Mouse (Mus musculus) CD4-positive, CD25-positive, alpha-beta regulatory T cell, adult 4 months (primary cell): ENCODE data around the gene Vash2. TPM values are rescaled to one million over a fixed set of nuclear protein-coding genes. Genes with fewer than 3 reads are reported as not detected.
"Not testable (repeated sequence)": the region's sequence is repeated elsewhere in the genome, so short reads cannot be mapped to it uniquely, and the experiment has no call there.

Experiments
- ATAC-seq: one replicate; pipeline ENCODE4 v1.8.0; 2017
- polyA plus RNA-seq, 2 experiments: library from polyadenylated mRNA; unstranded; fragments of 100-300 nt; shearing (Covaris generic); gene quantifications; one replicate each; pipeline ENCODE4 v1.2.1; 2017

Vash2 gene
- polyA plus RNA-seq, 2 experiments from 2014 or later = 0.78 to 0.84 TPM

- ATAC-seq = no peak
Measured at GRCm38 (mm10) chr1:190974833-190975232, 4.3 kb downstream of the Vash2 start.

- ATAC-seq = no peak
Measured at GRCm38 (mm10) chr1:190974191-190974590, 4.9 kb downstream of the Vash2 start.

DNA sequence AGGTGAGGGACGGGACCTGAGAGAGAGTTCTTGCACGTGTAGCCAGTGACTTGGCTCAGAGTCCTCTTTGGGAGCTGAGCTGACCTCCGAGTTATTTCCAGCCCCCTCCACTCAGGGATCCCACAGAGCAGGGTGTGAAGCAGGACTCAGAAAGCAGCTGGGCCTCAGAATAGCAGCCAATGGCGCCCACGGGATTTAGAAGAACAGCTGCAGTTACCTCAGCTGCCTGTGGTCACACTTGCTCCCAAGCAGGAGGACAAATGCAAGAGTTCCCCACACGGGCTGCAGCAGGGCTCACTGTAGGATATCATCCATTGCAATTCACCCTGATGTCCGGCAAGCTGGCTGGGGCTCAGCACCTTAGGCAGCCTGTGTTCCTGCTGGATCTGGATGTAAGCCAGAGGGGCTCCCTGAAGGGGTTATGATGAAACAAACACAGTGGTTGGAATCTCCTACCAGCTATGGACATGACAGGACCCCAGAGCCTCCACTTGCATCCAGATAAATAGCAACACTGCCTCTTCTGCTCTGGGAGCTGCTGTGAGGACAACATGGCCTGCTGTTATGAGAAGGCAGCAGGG lies 6.4 kb downstream of the Vash2 start:
- ATAC-seq = no peak

DNA sequence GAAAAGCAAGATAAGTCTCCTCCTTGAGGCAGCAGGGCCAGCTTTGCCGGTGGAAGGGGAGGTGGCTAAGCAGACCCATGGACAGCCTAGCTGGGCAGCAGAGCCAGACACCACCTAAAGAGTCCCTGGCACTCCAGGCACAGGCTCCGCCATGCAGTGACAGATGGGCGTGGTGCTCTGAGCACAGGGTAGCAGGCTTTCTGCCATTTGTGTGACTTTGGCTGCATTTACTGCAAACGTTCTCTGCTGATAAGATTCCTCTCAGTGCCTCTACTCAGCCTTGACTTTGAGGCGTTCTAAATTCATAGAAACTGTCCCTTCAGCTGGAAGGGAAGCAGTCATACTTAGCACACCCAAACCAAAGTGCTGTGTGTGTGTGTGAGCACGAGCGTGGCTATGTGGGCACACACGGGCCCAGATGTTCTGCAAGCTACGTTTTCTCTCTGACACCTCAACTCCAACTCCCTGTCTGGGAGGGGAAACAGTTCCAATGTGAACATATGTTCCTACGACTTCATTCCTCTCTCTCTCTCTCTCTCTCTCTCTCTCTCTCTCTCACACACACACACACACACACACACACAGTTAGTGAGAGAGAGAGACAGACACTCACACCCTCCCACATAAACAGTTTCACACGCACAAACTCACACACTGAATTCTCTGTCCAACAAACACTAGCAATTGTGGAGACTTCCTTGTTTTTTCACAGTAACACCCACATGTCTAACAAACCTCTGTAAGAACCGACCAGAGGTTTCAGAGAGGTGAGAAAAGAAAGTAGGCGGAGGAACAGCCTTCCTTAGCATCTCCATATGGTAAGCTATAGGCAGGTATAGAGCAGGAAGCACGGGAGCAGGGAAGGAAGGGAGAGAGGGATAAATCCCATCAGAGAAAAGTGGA lies 7.1 kb downstream of the Vash2 start:
- no peak for ATAC-seq

- no peak for ATAC-seq
Measured at GRCm38 (mm10) chr1:190968010-190968409, 11.1 kb downstream of the Vash2 start.

DNA sequence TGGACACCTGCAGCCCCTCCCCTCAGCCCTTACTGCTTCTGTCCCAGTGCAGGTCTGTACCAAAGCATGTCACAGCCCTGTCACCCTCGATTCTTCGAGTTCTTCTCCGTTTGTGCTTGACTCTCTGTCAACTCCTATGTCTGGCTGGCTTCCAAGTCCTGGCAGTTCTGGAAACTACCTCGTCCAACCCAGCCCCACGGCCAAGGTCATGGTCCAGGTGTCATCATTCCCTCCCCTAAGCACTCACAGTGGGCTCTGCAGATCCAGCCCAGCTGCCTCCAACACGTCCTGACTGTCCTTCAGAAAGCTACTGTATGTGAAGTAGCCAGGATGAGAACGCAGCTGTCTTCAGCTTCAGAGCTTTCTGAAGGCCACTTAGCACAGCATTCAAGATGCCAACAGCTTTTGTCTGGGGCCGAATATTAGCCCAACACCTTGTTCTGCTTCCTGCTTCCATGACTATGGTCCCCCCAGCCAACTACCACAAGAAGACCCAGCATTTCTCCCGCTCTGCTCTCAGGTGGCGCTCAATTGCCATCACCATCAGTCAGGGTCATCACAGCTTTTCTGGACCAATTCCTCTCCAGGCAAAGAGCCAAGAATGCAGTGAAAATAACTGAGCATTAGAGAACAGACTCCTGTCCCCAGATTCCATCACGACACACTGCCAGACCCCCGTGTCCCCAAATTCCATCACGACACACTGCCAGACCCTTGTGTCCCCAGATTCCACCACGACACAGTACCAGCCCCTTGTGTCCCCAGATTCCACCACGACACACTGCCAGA lies 13.9 kb downstream of the Vash2 start:
- ATAC-seq = no peak

- ATAC-seq = no peak
Measured at GRCm38 (mm10) chr1:190962760-190963159, 16.3 kb downstream of the Vash2 start.

DNA sequence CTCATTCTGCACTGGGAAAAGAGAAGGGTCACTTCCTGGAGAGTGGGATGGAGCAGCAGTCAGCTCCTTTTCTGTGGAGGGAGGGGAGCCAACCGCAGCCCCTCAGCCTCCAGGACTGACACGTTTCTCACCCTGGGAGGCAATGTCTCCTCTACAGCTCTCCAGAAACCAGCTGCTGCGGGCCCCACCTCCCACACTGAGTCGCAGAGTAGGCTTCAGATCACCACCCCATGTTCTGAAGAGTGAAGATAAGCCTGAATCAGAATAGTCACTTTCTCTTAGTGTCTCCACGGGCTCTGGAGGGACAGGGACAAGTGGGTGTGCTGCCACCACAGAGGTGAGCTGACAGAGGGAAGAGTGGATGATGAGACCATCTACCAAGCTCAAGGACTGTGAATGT lies 20.3 kb downstream of the Vash2 start:
- ATAC-seq = no peak

DNA sequence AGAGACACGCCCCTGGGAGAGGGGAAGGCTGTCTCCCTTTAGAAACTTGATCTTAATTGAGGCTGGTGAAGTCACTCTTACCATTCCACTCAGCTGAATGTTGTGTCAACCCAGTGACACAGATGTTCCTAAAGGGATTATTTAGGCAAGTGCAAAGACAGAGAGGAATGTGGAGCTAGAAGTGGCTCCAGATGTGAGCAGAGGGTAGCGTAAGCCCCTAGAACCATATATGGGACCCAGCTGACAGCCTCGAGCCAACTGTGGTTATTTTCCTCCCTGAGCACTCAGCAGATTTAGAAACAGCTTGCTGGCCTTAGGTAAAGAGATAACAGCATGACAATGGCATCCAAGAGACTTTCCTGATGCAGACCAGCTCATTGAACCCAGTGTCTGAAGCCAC lies 26.1 kb downstream of the Vash2 start:
- no peak for ATAC-seq

- no peak for ATAC-seq
Measured at GRCm38 (mm10) chr1:190951014-190951413, 28.1 kb downstream of the Vash2 start.

- ATAC-seq = no peak
Measured at GRCm38 (mm10) chr1:190948846-190949245, 30.2 kb downstream of the Vash2 start.

- no peak for ATAC-seq
Measured at GRCm38 (mm10) chr1:190948439-190948838, 30.7 kb downstream of the Vash2 start.

GRCm38 (mm10) chr1:190947986-190948385 lies 31.1 kb downstream of the Vash2 start:
- no peak for ATAC-seq

- ATAC-seq = peak; percentile 93
Measured at GRCm38 (mm10) chr1:190944109-190944760, 34.9 kb downstream of the Vash2 start.

DNA sequence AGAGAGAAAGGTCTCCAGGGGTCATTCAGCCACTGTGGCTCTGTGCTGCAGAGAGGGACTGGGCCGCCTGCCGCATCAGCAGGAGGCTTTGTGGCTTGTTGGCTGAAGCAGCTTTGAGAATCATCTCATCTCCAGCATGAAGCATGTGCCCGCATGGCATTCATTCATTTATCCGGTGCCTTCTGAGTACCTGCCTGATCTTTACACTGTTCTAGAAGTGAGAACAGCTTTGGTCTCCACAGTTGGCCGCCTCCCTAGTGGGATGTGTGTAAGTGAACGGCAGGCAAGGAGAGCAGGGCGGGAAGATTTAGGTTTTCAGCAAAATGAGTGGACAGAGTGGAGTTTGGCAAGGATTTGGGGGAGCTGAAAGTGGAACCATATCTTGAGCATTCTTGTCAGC lies 39.3 kb downstream of the Vash2 start:
- ATAC-seq = no peak

DNA sequence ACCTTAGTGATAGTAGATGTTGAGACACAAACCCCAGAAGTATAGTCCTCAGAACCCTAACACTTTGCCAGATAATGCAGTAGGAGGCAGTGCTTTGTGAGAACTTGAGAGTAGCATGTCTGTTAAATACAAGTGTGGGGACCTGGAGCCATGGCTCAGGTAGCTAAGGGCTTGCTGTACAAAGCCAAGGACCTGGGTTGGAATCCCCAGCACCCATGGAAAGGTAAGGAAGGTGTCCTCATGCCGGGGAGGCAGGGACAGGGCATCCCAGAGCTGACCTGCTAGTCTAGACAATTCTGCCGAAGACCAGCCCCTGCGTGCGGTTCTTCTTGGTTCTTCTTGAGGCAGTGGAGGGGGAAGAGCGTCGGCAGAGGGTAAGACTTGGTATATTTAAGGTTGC lies 48.9 kb downstream of the Vash2 start:
- ATAC-seq = no peak

DNA sequence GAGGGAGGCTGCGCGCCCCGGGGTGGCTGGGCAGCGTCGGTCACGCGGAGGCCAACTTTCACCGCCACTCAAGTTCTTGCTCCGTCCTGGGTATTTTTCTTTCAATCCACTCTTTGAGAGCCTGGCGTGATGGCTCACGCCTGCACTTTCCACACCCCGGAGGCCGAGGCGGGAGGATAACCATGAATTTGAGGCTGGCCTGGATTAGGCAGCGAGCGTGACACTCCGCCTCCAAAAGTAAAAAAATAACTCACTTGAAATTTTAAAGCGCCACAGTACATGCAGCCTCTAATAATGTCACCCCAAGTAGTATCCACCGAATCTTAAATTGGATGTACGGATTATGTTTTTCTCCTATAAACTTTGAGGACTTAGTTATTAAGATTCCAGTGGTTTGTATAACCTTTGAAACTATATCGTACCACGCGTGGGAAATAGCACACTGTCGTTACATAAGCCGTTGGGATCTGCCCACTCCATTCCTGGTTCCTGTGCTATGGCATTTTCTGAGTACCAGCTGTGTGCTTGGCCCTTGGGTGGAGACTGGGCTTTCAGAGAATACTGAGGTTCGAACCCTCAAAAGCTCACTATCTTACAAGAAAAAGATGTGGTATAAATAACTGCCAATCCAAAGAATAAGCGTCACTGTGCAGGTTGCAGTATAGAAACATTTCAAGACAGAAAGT lies 49.9 kb downstream of the Vash2 start:
- peak; percentile 40 for ATAC-seq

DNA sequence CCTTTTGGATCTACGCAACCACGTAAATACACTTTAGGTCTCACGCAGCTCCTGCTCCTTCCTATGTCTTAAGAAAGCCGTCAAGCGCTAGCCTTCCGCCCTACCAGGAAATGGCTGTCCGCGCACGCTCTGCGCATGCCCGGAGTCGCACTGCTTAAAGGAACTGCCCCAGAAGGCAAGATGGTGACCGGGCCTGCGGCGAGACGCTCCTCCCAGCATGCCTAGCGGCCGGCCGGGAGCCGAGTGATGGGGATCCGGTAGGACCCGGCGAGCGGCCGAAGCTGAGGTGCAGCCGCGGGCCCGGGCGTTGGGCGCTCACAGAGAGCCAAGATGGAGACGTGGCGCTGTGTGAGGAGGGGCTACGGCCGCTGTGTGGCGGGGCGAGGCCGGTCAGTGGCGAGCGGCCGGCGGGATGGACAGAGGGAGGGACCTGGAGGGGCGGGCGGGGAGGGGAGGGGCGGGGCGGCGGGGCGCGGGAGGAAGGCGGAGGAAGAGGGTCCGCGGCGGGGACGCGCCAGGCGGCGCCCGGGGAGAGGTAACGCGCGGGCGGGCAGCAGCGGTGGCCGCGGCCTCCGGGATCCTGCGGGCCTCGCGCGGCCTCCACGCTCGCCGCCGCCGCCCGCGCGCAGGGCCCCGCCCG lies 50.6 kb downstream of the Vash2 start:
- peak; percentile 92 for ATAC-seq

GRCm38 (mm10) chr1:190927751-190928369 lies 51.2 kb downstream of the Vash2 start:
- no peak for ATAC-seq

DNA sequence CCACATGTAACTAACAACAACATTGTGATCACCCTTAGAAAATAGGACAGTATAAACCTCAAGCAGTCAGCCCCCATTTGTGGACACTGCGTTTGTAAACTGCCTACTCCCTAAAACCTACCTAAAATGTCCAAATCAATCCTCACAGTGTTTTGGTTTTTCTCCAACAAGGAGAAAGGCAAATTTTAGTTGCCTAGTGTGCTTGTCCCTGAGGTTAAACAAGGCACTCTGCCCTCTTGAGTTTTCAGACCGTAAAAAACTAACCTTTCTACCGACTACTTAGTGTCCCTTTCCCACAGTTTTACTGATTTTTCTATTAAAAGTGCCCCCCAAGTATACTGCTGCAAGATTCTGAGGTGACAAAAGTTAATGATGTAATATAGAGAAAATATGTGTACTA lies 51.8 kb downstream of the Vash2 start:
- no peak for ATAC-seq

DNA sequence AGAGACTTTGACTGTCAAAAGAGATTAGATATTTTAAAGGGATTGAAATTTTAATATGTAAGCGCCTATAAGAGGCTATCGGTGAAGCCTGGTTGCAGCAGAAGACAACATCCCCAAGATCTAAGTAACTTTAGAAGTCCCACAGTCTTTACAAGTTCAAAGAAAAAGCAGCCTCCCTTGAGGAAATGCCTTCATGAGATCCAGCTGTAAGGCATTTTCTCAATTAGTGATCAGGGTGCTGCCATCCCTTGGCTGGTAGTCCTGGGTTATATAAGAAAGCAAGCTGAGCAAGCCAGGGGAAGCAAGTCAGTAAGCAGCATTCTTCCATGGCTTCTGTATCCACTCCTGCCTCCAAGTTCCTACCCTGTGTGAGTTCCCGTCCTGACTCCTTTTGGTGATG lies 54.3 kb downstream of the Vash2 start, which contains the start of gene Angel2:
Gene Angel2 (plus strand): TSS at position 301 of the 400 bp plus-strand sequence.
- ATAC-seq = not testable (repeated sequence)
